Mouse (Mus musculus): ENCODE data around the gene Rpl38.

The Rpl38 gene

DNA sequence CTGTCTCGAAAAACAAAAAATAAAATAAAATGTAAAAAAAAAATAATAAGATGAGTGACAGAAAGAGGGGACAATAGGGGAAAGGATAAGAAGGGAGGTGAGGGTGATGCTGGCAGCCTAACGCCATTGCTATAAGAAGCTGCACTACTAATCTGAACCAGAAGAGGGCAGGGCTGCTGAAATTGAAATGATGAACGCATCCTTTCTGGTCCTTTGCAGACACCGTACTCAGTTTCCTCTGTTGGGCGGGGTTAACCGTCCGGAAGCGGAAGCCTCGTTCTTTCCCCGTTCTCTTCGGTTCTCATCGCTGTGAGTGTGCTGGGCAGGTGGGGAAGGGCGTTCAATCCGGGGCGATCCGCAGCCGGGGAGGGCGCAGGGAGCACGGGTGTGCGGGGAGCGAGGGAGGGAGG, at the start of gene Rpl38:
Rpl38 (plus strand) TSS at position 224 of the 410 bp plus-strand sequence.
- in situ Hi-C loops (cut with MboI), result no loop called here

DNA sequence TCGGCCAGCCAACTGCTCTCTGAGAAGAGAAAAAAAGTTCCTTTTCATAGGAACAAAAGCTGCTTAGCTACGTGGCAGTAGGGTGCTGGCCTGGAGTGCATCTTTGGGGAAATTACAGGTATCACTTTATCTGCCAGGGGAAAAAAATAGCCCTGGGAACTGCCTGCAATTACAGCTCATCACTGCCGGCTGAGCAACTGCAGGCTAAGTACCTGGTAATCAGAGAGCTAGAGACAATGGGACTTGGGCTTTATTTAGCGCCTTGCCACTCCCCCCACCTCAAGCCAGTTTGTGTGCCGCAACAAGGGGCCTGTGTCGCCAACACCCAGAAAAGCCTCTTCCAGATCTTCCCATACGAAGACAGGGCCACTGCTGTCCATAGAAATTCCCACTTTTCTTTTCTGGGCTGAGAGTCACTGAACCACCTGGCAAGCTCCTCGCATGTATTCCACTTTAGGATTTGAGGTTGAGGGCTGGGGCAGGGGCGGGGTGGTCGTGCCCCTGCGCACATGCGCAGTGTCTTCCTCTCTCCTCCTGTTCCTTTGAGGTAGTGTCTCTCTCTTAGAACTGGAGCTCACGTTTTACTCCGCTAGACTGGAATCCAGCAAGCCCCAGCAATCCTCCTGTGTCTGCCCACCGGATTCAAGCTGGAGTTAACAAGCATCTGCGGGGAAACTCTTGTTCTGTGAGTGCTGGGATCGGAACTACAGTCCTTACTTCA, 49.5 kb upstream of the Rpl38 start:
- in situ Hi-C loops (cut with MboI), result no loop called here

DNA sequence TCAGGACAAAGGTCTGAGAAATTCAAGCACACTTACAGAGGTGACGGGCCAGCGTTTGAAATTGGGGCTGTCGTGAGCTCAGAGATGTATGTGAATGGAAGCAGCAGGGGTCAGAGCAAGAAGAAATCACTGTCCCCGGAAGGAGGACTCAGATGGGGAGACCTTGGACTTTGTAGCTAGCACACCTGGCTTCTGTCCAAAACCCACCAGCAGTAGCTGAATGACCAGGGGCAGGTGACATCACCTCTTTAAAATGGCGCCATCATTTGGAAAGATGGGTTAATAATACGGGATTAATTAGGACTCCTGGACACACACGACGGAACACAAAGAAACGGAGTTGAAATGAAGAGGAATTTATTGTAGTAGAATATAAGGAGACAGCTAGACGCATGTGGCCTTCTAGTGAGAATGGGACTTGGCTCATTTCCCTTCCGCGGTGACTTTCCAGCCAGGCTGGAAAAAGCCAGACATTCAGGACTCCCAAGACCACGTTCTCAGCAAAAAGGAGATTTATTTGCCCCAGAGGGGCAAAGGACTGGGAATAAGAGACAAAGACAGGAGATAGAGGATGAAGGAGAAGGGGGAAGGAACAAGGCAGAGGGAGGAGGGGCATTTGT, 42.1 kb upstream of the Rpl38 start:
- in situ Hi-C loops (cut with MboI), result loop anchor here (25.0 kb wide), 1 partner anchor 764 kb away; no protein-coding TSS in a partner anchor

DNA sequence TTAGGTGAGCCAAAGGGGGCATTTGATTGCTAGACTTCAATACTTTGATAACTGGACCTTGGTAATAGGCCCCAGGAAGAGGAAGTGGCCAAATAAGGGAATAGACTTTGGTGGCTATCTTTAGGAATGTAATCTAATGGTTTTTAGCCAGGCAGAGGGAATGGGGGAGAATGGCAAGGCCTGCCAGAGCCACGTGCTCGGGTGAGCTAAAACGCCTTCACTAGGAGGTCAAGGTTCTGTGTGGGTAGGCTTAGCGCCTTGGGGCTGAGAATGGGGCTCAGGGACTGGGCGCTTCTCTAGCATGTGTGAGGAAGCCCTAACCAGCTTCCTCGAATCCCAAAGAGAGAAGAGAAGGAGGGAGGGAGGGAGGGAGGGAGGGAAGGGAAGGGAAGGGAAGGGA, 41.3 kb upstream of the Rpl38 start:
- in situ Hi-C loops (cut with MboI), result loop anchor here (25.0 kb wide), 1 partner anchor 765 kb away; no protein-coding TSS in a partner anchor

DNA sequence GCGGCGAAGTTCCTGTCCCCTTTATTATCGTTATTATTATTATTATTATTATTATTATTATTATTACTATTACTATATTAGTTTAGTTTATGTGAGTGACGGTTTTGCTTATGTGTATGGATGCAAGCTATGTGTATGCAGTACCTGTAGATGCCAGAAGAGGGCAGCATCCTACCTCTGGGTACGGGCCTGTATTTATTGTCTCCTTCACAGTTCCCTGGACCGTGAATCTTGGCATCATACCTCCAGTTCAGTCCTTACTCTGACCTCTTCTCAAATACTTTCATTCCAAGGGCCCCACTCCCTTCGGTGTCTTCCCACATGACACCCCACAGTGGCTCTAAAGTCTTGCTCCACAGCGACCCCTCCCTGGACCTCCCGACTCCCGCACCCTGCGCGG, 40.3 kb upstream of the Rpl38 start:
- in situ Hi-C loops (cut with MboI), result loop anchor here (25.0 kb wide), 1 partner anchor 766 kb away; no protein-coding TSS in a partner anchor

DNA sequence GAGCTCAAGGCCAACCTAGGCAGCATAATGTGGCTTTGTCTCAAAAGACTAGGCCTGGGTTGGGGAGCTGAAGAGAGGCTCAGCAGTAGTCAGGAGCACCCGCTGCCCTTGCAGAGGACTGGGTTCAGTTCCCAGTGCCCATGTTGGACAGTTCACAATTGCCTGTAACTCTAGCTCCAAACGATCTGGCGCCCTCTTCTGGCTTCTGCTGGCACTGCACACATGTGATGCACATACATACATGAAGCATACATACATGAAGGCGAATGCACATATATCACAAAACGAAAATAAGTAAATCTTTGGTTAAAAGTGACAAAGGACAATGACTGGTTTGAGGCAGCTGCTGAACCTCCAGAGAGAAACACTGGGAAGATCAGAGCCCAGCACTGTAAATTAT, 38.3 kb upstream of the Rpl38 start:
- in situ Hi-C loops (cut with MboI), result loop anchor here (25.0 kb wide), 1 partner anchor 768 kb away; no protein-coding TSS in a partner anchor

DNA sequence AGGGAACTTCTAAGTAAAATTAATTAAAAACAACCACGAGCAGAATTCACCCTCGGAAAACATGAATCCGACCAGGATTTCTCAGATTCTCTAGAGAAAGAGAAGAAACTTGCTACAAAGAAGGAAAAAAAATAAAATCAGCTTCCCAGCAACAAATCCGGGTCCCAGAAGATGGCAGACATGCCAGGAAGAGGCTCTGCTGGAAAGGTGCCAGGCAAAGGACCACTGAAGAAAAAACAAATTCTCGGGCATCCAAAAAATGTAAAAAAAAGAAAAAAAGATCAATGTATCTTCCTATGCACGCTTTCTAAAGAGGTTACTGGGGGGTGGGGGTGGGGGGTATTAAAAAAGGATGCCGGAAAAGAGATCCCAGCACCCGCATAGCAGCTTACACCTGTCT, 36.1 kb upstream of the Rpl38 start:
- in situ Hi-C loops (cut with MboI), result loop anchor here (25.0 kb wide), 1 partner anchor 770 kb away; no protein-coding TSS in a partner anchor

DNA sequence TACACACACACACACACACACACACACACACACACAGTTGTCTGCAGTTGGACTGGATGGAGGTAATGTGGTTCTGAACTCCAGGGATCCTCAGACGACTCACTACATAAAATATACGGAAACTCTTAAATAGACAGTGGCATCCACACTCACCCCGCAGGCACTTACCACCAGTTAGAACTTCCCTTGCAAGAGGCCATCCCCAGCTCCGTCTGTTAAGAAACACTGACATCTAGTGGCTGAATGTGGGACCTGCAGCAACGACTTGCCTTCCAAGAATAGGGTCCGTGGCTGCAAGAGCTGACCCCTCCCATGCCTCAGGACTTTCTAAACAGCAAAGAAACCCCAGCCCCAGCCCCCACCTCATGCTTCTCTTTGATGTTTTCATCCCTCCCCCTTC, 32.0 kb upstream of the Rpl38 start:
- in situ Hi-C loops (cut with MboI), result loop anchor here (25.0 kb wide), 1 partner anchor 774 kb away; no protein-coding TSS in a partner anchor

DNA sequence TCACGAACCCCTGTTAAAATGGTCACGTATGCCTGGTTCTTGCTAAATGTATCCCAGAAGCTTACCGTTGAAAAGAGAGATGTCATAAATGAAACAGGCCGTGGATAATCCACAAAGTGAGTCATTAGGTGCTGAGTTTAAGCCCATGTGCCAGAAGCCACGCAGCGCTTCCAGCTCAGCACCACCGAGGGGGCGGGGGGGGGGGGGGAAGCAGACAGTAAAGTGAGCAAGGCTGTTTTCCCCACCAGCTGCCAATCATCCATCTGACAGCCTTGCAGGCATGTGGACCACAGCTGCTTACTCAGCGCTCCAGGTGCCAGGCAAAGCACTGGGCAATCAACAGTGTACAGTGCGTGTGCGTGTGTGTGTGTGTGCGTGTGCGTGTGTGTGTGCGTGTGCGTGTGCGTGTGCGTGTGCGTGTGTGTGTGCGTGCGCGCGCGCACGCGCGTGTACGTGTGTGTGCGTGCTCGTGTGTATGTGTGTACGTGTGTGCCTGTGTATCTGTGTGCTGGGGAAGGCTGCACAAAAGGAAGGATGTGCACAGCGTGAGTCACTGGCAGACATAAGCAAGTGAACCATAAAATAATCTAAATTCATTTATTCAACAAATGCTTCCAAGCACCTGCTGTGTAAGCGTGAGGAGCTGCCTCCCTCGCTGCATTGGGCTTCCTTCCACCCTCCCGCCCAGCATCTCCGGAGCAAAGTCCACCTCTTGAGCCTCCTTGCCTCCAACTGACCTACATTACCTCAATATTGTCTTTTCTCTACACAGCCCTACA, 31.4 kb upstream of the Rpl38 start:
- in situ Hi-C loops (cut with MboI), result loop anchor here (25.0 kb wide), 1 partner anchor 775 kb away; no protein-coding TSS in a partner anchor

DNA sequence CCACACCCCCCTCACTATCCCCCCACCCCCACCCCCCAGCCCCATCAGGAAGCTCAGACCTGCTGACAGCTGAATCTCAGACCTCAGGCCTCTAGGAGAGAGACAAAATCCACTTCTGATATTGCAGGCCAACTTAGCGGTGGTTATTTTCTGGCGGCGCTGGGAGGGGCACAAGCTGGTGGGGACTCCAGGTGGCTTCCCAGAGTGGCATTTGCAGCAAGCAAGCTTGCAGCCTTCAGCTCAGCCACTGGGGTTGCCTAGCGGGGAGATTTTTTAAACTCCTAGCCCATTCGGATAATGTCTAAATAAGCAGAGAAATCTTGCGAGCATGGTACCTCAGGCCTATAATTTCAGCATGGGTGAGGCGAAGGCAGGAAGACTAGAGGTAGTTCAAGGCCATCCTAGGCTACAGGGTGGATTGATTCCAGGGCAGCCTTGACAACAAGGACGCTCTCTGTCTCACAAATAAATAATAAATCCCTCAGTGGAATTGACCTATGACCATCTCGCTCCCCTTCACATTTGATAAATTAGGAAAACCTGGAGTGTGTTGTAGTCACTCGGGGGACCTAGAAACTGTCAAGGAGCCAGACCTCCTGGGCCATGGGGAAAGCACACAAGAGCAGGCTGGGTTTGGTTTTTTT, 29.6 kb upstream of the Rpl38 start:
- in situ Hi-C loops (cut with MboI), result loop anchor here (25.0 kb wide), 1 partner anchor 776 kb away; no protein-coding TSS in a partner anchor

DNA sequence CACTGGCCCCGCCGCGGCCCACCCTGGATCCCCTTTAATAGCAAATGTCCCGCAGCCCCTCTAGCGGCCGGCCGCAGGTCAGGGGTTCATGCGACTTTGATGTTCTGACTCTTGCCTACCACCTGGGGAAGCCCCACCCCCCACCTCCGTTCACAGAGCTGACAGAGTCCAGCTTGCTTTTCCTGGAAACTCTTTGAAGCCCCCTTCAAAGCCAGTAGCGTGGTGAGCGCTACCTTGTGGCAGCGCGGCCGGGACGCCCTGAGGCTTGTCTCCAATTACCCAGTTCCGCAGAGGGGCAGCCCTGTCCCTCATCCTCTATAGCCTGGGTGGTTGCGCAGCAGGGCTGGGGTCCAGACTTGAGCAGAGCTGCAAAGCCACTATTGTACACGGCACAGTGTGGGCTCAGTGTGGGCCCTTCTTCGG, 28.6 kb upstream of the Rpl38 start:
- in situ Hi-C loops (cut with MboI), result loop anchor here (25.0 kb wide), 1 partner anchor 777 kb away; no protein-coding TSS in a partner anchor

DNA sequence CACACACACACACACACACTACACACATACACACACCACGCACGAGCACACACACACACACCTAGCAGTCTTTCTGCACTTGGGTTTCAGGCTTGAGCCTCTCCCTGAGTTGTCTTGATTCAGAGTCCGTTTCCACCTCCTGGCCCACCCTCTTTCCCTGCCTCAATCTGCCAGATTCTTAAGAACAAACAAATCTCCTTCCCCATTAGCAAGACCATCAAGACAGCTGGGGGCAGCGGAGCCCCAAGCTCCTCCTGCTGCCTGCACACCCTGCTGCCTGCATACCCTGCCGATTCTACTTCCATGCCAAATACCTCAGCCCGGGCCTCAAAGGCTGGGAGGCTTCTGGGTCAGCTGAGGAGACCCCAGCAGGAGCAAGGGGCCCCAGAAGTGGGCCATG, 27.7 kb upstream of the Rpl38 start:
- in situ Hi-C loops (cut with MboI), result loop anchor here (25.0 kb wide), 1 partner anchor 778 kb away; no protein-coding TSS in a partner anchor

DNA sequence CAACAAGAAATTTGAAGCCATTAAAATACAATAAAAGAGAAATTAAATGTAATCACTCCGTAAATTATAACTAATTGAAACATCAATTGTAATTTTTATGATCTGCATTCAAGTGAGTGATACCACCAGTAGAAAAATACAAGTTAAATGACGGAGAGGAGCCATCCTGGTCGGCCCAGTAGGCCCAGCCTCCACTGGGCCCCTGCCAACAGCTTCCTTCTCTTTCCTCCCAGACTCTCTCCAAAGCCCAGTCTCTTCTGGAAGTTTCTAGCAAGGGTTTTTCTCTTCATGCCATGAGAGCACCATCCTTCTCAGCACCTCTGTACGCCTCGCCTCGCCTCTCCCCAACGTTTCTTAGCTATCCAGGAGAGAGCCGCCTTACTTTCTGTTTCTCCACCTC, 27.2 kb upstream of the Rpl38 start:
- in situ Hi-C loops (cut with MboI), result loop anchor here (25.0 kb wide), 1 partner anchor 779 kb away; no protein-coding TSS in a partner anchor

DNA sequence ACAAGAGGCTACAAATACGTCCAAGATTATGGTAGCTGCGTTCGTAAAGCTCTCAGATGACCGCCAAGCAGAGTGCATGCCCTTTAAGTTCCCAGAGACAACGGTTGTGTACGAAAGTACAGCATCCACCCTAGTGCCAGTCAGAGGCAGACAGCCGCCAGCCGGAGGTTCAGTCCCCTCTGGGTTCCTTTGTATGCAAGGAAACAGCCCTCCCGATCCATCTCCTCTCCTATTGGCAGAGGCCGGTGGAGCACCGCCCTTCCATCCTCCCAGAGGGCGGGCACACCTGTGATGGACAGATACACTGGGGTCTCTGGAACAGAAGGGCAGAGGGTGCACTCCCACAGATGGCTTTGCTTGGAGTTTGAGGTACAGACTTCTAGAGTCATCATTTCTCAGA, 26.1 kb upstream of the Rpl38 start:
- in situ Hi-C loops (cut with MboI), result loop anchor here (25.0 kb wide), 1 partner anchor 780 kb away; no protein-coding TSS in a partner anchor

DNA sequence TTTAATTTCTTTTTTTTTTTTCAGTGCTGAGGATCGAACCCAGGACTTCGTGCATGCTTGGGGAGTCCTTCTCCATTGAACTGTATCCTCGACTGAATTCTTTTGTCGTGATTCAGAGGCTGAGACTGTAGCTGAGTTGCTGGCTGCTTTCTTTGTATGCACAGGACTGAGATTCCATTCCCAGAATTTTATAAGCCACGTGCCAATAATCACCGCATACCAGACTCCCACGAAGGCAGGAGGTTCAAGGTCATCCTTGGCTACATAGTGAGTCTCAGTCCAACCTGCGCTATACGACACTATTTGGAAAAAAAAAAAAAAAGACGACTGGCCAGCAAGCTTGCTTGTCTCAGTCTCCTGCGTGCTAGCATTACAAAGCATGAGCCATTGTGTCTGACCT, 25.4 kb upstream of the Rpl38 start:
- in situ Hi-C loops (cut with MboI), result loop anchor here (25.0 kb wide), 1 partner anchor 781 kb away; no protein-coding TSS in a partner anchor

DNA sequence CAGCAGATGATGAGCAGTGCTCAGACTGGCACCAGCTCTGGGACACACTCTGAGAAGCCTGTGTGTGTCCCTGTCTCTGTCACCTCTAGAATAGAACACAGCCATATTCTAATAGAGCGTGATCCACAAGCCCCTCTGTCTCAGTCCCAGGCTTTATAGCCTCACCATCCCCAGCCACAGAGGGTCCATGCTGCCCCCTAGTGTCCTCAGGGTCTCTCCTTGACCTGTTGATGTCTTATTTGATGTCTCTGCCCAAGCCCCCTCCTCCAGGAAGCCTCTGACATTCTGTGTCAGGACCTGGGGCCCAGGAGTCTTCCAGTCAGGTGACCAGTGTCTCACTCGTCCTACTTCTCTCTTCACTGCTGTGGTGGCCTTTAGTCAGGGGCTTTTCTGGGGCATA, 24.2 kb upstream of the Rpl38 start:
- in situ Hi-C loops (cut with MboI), result loop anchor here (25.0 kb wide), 1 partner anchor 782 kb away; no protein-coding TSS in a partner anchor

DNA sequence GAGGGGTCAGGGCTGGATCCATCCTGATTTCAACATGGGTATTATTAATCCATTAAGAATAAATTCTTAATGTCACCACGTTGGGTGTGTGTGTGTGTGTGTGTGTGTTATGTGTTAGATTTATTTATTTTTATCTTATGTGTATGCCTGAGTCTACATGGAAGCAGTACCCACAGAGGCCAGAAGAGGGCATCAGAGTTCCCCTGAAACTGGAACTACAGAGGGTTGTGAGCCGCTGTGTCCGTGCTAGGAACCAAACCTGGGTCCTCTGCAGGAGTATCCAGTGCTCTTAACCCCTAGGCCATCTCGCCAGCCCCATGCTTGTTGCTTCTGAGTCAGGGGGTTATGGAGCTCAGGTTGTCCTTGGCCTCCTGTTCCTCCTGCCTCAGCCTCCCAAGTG, 18.8 kb upstream of the Rpl38 start:
- in situ Hi-C loops (cut with MboI), result loop anchor here (25.0 kb wide), 1 partner anchor 787 kb away; no protein-coding TSS in a partner anchor

DNA sequence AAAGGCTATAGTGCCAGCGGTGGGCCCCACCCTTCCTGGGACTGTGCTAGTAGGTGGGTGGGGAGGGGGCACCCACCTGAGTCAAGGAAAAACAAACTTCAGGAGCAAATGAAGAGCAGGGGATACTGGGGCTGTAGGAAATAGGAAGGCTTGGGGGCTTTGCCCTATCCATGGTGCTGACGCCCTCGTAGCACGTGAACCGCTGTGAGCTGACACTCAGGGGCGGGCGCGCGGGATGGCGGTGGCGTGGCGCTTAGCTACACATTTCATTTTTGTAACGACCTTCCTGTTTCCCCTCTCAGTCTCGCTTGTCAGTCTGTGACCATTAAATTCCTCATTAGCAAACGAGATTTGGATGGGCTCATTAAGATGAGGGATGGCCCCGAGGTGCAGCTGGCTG, 15.8 kb upstream of the Rpl38 start:
- in situ Hi-C loops (cut with MboI), result no loop called here

DNA sequence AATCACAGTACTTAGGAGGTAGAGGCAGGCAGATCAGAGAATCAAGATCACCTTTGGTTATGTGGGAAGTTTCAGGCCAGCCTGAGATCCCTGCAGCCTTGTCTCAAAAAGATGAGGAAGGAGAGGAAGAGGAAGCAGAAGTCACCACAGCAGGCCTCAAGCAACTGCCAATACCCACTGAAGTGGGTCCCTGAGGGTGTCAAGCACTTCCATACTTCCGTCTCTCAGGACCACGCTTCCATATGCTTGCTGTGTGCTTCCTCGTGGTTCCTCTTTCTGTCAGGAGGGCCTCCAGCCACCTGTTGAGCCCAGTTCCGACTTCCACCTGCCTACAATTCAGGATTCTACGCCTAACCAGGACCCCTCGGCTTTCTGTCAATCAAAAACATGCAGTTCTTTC, 14.7 kb upstream of the Rpl38 start:
- in situ Hi-C loops (cut with MboI), result no loop called here

DNA sequence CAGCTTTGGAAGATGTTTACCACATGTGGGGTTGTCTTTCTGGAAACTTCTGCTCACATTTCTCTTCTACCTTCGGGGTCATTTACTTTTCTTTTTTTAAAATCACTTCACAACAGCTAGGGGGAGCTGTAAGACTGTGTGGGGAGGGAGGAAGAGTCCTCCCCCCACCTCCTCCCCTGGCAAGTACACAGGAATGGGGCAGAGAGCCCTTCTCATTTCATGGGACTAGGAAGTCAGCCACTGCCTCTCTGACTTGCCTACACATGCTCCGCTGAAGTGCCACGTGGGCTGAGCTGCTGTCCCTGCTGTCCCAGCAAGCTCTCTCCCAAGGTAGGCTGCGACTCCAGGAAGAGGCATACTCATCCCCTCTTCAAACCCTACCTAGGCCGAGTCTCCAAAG, 13.8 kb upstream of the Rpl38 start:
- in situ Hi-C loops (cut with MboI), result no loop called here

DNA sequence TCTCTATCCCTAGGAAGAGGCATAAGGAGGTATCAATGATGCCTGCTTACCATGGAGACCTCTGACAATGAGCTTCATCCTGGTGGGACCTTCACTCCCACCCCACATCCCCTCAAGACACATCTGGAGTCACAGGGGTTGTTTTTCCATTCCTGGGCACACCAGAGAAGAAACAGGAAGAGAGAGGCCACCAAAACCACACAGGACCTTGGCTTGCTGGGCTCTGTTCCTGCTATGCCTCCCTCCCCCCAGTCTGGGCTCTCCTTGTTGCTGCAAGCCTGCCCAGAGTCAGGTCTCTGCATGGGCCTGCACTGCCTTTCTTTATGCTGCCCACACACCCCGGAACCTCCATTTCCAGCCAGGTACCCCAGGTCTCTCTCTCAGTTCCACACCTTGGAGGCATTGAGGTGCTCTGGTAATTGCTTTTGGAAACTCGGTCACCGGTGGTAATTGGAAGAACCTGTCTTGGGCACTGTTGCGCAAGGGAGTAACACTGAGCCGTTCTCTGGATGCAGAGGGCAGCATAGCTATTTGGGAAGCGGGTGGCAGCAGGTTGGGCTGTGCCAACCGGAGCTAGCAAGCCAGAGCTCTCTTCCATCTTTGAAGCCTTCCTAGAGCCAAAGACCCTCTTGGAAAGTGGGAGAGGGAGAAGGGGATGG, 12.8 kb upstream of the Rpl38 start:
- in situ Hi-C loops (cut with MboI), result no loop called here

All from mature B cell (primary cell).